Mouse (Mus musculus) forelimb bud, embryonic 11.5 days (tissue): ENCODE results near the gene Slc25a51.

Source experiments
- DNase-seq: peaks from one replicate; pipeline ENCODE4 v3.0.0-alpha.2; 2012; ENCODE audit warnings: low read depth, low spot score

Gene Slc25a51

GRCm38 (mm10) chr4:45426724-45427457 is 18.3 kb upstream of the Slc25a51 start:
- no peak for DNase-seq

- no peak for DNase-seq
Measured at GRCm38 (mm10) chr4:45423406-45423805, 14.8 kb upstream of the Slc25a51 start.

GRCm38 (mm10) chr4:45422640-45423039 is 14.1 kb upstream of the Slc25a51 start:
- DNase-seq, result no peak

- DNase-seq, result no peak
Measured at GRCm38 (mm10) chr4:45421519-45422260, 13.1 kb upstream of the Slc25a51 start.

GRCm38 (mm10) chr4:45420733-45421132 is 12.2 kb upstream of the Slc25a51 start:
- DNase-seq, result no peak

- DNase-seq, result no peak
Measured at GRCm38 (mm10) chr4:45419051-45419450, 10.5 kb upstream of the Slc25a51 start.

- DNase-seq, result peak; percentile 68
Measured at GRCm38 (mm10) chr4:45418229-45418950, 9.8 kb upstream of the Slc25a51 start.

- DNase-seq, result no peak
Measured at GRCm38 (mm10) chr4:45416314-45416713, 7.7 kb upstream of the Slc25a51 start.

GRCm38 (mm10) chr4:45413674-45414338 is 5.2 kb upstream of the Slc25a51 start:
- no peak for DNase-seq

- no peak for DNase-seq
Measured at GRCm38 (mm10) chr4:45412433-45413192, 4.0 kb upstream of the Slc25a51 start.

GRCm38 (mm10) chr4:45411181-45411790 is 2.7 kb upstream of the Slc25a51 start:
- DNase-seq, result no peak

GRCm38 (mm10) chr4:45409270-45409669 is 704 bp upstream of the Slc25a51 start:
- peak; percentile 67 for DNase-seq

- DNase-seq, result no peak
Measured at GRCm38 (mm10) chr4:45407703-45408334, 747 bp downstream of the Slc25a51 start.

GRCm38 (mm10) chr4:45407001-45407702 is 1.4 kb downstream of the Slc25a51 start:
- no peak for DNase-seq

- no peak for DNase-seq
Measured at GRCm38 (mm10) chr4:45406397-45406796, 2.2 kb downstream of the Slc25a51 start.

GRCm38 (mm10) chr4:45405315-45405714 is 3.3 kb downstream of the Slc25a51 start:
- no peak for DNase-seq

- DNase-seq, result no peak
Measured at GRCm38 (mm10) chr4:45404086-45404485, 4.5 kb downstream of the Slc25a51 start.

- no peak for DNase-seq
Measured at GRCm38 (mm10) chr4:45403499-45403878, 5.1 kb downstream of the Slc25a51 start.

GRCm38 (mm10) chr4:45402878-45403498 is 5.6 kb downstream of the Slc25a51 start:
- no peak for DNase-seq
